In the genomic region with DNA sequence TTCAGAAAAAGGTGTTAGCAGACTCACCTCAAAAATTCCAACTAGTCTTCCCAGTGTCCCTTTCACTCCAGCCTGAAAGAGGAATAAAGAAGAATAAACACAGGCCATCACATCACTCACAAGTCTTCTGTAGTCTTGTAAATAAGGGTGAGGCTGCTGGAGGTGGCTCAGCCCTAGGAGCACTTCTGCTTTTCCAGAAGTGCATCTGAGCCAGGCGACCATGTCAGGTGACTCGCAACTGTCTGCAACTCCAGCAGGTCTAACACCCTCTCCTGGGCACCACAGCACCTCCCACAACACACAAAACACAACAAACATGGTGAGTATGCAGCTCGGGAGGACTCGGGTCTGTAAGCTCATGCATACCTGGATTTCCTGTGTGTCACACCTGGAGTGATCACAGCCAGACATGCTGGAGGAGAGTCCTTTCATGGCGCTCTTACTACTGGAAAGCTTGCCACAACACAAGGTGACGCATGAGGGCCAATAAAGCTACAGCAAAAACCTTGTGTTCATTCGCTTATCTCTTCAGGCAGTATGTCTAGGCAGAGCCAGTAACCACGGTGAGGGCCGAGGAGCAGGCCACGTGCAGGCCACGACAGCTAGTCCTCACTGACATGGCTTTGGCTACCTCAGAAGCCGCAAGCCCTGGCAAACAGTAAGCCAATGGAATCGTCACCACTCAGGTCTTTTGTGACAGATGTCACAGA, we compare ENCODE assay signal across 25 mouse cellular contexts. TPM values are rescaled to one million over a fixed set of nuclear protein-coding genes. Genes with fewer than 3 reads are reported as not detected.
DNase-seq lines count a peak whose midpoint lies in the region; ATAC-seq and TF ChIP-seq lines count a peak whose summit lies in the region.
"Had no signal": no experiment of that assay in that cellular context is flagged by ENCODE, and none has a peak within 500 bp of the region (broad histone marks: within the 10 kb centered on the region; RNA-seq: fewer than 3 reads in every experiment).

No protein-coding gene starts in this region.

- ATAC-seq in erythroblast, adult 5-6 weeks (replicated peaks; ENCODE audit: low FRiP score, poor library complexity, severe bottlenecking): 0 out of 2 replicates have a peak, but pooled peaks have one; percentile 36
- ATAC-seq in liver, embryonic 15.5 days (ENCODE audit: insufficient read depth): peak; percentile 61
- ATAC-seq: CD4-positive, CD25-positive, alpha-beta regulatory T cell, adult 4 months; hindbrain, embryonic 16.5 days; intestine, postnatal 0 days; Patski had no signal

- H3K9ac ChIP-seq in ES-Bruce4 (ENCODE audit: low read depth, poor library complexity, severe bottlenecking): no peak overlapping the region
- H3K9ac ChIP-seq in liver, embryonic 15.5 days: no peak overlapping the region
- H3K9ac ChIP-seq: embryonic facial prominence, embryonic 15.5 days; forebrain, embryonic 12.5 days; limb, embryonic 13.5 days had no signal

- H3K9me3 ChIP-seq in ES-Bruce4 (replicated peaks; ENCODE audit: control insufficient read depth, insufficient read depth, low read length, poor library complexity, severe bottlenecking): no peaks in the 10 kb centered on the region
- no peaks in the 10 kb centered on the region for H3K9me3 ChIP-seq in liver, embryonic 15.5 days (replicated peaks)
- H3K9me3 ChIP-seq: embryonic facial prominence, embryonic 15.5 days; forebrain, embryonic 12.5 days; limb, embryonic 13.5 days had no signal

- H3K27me3 ChIP-seq in ES-Bruce4 (ENCODE audit: control insufficient read depth, insufficient read depth, low read length, poor library complexity, severe bottlenecking): no peaks in the 10 kb centered on the region
- no peaks in the 10 kb centered on the region for H3K27me3 ChIP-seq in liver, embryonic 15.5 days
- H3K27me3 ChIP-seq in splenic B cell, adult 2 months (ENCODE audit: control insufficient read depth, insufficient read depth, low read length, poor library complexity, severe bottlenecking): no peaks in the 10 kb centered on the region
- H3K27me3 ChIP-seq: embryonic facial prominence, embryonic 15.5 days; forebrain, embryonic 12.5 days; limb, embryonic 13.5 days; Patski had no signal

- peaks cover 11% of the 10 kb centered on the region for H3K4me1 ChIP-seq in ES-Bruce4 (ENCODE audit: control insufficient read depth, insufficient read depth, low read length)
- H3K4me1 ChIP-seq in liver, embryonic 15.5 days (replicated peaks): peaks cover 73% of the 10 kb centered on the region

- DNase-seq in splenic B cell, adult 2 months (ENCODE audit: low read depth, low spot score): peak; percentile 36
- no peak for DNase-seq in urinary bladder, postnatal 36 days (ENCODE audit: low spot score in 2 of 2)
- no peak for DNase-seq in layer of hippocampus, adult 9-10 months (ENCODE audit: low spot score)
- no peak for DNase-seq in adipocyte (ENCODE audit: low spot score)
- DNase-seq: cerebellum, adult 9-11 months; embryo, embryonic 11 days; heart, postnatal 14 days; right cerebral cortex, postnatal 25 days had no signal

- TF ChIP-seq CTCF in ES-Bruce4 (IDR thresholded peaks at IDR 0.05; ENCODE audit: low read depth, low read length): no peak

- H3K36me3 ChIP-seq in ES-Bruce4 (ENCODE audit: control insufficient read depth, insufficient read depth, low read length, poor library complexity, severe bottlenecking): peaks cover 3% of the 10 kb centered on the region; the same call in 1 of the 2 replicates
- H3K36me3 ChIP-seq in liver, embryonic 15.5 days (replicated peaks): peaks cover 43% of the 10 kb centered on the region
- H3K36me3 ChIP-seq in splenic B cell, adult 2 months (ENCODE audit: control insufficient read depth, insufficient read depth, low read length, poor library complexity, severe bottlenecking): peaks cover 6% of the 10 kb centered on the region

- no peak overlapping the region for H3K4me2 ChIP-seq in liver, embryonic 15.5 days
- H3K4me2 ChIP-seq: embryonic facial prominence, embryonic 15.5 days; forebrain, embryonic 12.5 days; heart, embryonic 11.5 days; limb, embryonic 13.5 days had no signal

- no peak for TF ChIP-seq EP300 in ES-Bruce4 (IDR thresholded peaks at IDR 0.05; ENCODE audit: insufficient read depth, low read depth, low read length)

- H3K4me3 ChIP-seq in ES-Bruce4 (ENCODE audit: low read depth, low read length): no peak overlapping the region
- no peak overlapping the region for H3K4me3 ChIP-seq in liver, embryonic 15.5 days (replicated peaks)
- H3K4me3 ChIP-seq: embryonic facial prominence, embryonic 15.5 days; forebrain, embryonic 12.5 days; layer of hippocampus, adult 2 months; limb, embryonic 13.5 days had no signal

- peak overlapping the region; percentile 14 for H3K27ac ChIP-seq in ES-Bruce4 (ENCODE audit: insufficient read depth, low read length)
- H3K27ac ChIP-seq in liver, embryonic 15.5 days (replicated peaks): 0 out of 2 replicates have a peak overlapping the region, but pooled peaks have one; percentile 2
- H3K27ac ChIP-seq: embryonic facial prominence, embryonic 15.5 days; forebrain, embryonic 12.5 days; kidney, postnatal 0 days; layer of hippocampus, adult 2 months; limb, embryonic 13.5 days had no signal

- 41% methylated on average over 13 of the region's 13 CpGs for WGBS in liver, embryonic 15.5 days (ENCODE audit: insufficient replicate concordance)

- TF ChIP-seq POLR2A in ES-Bruce4 (IDR thresholded peaks at IDR 0.05; ENCODE audit: insufficient read depth, low read length): no peak

RNA-seq across cellular contexts. Expression of a gene that starts 17.8 kb away (rescaled TPM):
- polyA plus RNA-seq in ES-Bruce4 (2011; ENCODE audit: insufficient read depth, insufficient read length, low read depth, missing spikeins): 14.4 and 16.8 TPM in 2 replicates
- 14.0 and 15.4 TPM in 2 replicates for total RNA-seq in erythroblast, adult 5-6 weeks (2015; ENCODE audit: low replicate concordance)
- total RNA-seq in erythroblast, adult 5-6 weeks (2017; ENCODE audit: low replicate concordance): 4.5 and 5.9 TPM in 2 replicates
- polyA plus RNA-seq in liver, embryonic 15.5 days (2015; fragmentation: Nextera tagmentation; extraction: Ambion mirVana): 12.3 and 13.9 TPM in 2 replicates

RNA-seq across cellular contexts. Expression of a gene that starts 27.0 kb away (rescaled TPM):
- polyA plus RNA-seq in ES-Bruce4 (2011; ENCODE audit: insufficient read depth, insufficient read length, low read depth, missing spikeins): 933 and 989 TPM in 2 replicates
- 63.4 and 75.7 TPM in 2 replicates for total RNA-seq in erythroblast, adult 5-6 weeks (2015; ENCODE audit: low replicate concordance)
- total RNA-seq in erythroblast, adult 5-6 weeks (2017; ENCODE audit: low replicate concordance): 14.4 and 29.6 TPM in 2 replicates
- polyA plus RNA-seq in liver, embryonic 15.5 days (2015; fragmentation: Nextera tagmentation; extraction: Ambion mirVana): 131 and 132 TPM in 2 replicates

RNA-seq across cellular contexts. Expression of a gene that starts 40.0 kb away (rescaled TPM):
- polyA plus RNA-seq in ES-Bruce4 (2011; ENCODE audit: insufficient read depth, insufficient read length, low read depth, missing spikeins): 67.3 and 68.8 TPM in 2 replicates
- 16.9 and 23.6 TPM in 2 replicates for total RNA-seq in erythroblast, adult 5-6 weeks (2015; ENCODE audit: low replicate concordance)
- total RNA-seq in erythroblast, adult 5-6 weeks (2017; ENCODE audit: low replicate concordance): 26.0 and 34.3 TPM in 2 replicates
- 23.2 and 26.1 TPM in 2 replicates for polyA plus RNA-seq in liver, embryonic 15.5 days (2015; fragmentation: Nextera tagmentation; extraction: Ambion mirVana)

RNA-seq across cellular contexts. Expression of a gene that starts 51.7 kb away (rescaled TPM):
- polyA plus RNA-seq in ES-Bruce4 (2011; ENCODE audit: insufficient read depth, insufficient read length, low read depth, missing spikeins): not detected in 2 replicates
- total RNA-seq in erythroblast, adult 5-6 weeks (2015; ENCODE audit: low replicate concordance): not detected in 2 replicates
- total RNA-seq in erythroblast, adult 5-6 weeks (2017; ENCODE audit: low replicate concordance): not detected in 2 replicates
- not detected in 2 replicates for polyA plus RNA-seq in liver, embryonic 15.5 days (2015; fragmentation: Nextera tagmentation; extraction: Ambion mirVana)
- total RNA-seq: adrenal gland, postnatal 4 days; gastrocnemius, postnatal 4 days; heart, postnatal 14 days; layer of hippocampus, adult 2 months had no signal
- polyA plus RNA-seq: CD4-positive, CD25-positive, alpha-beta regulatory T cell, adult 4 months; embryonic facial prominence, embryonic 15.5 days; forebrain, embryonic 12.5 days; heart, embryonic 11.5 days; hindbrain, embryonic 16.5 days; intestine, postnatal 0 days; kidney, postnatal 0 days; limb, embryonic 13.5 days; lung, embryonic 16.5 days; neural tube, embryonic 14.5 days had no signal

RNA-seq across cellular contexts. Expression of a gene that starts 53.1 kb away (rescaled TPM):
- polyA plus RNA-seq in ES-Bruce4 (2011; ENCODE audit: insufficient read depth, insufficient read length, low read depth, missing spikeins): 2,622 and 2,876 TPM in 2 replicates
- 540 and 553 TPM in 2 replicates for total RNA-seq in erythroblast, adult 5-6 weeks (2015; ENCODE audit: low replicate concordance)
- 311 and 359 TPM in 2 replicates for total RNA-seq in erythroblast, adult 5-6 weeks (2017; ENCODE audit: low replicate concordance)
- 435 and 496 TPM in 2 replicates for polyA plus RNA-seq in liver, embryonic 15.5 days (2015; fragmentation: Nextera tagmentation; extraction: Ambion mirVana)
